In genomic region chr6:88499481-88500404, GRCm38 (mm10) we compare ENCODE assay signal across 8 mouse cellular contexts. TPM values are rescaled to one million over a fixed set of nuclear protein-coding genes. Genes with fewer than 3 reads are reported as not detected.
DNase-seq lines count a peak whose midpoint lies in the region; ATAC-seq and TF ChIP-seq lines count a peak whose summit lies in the region.

No protein-coding gene starts in this region.

- H3K9ac ChIP-seq in forebrain, embryonic 16.5 days (replicated peaks; ENCODE audit: low read depth, low read length): peak overlapping the region; percentile 73
- peak overlapping the region; percentile 73 for H3K9ac ChIP-seq in hindbrain, postnatal 0 days (replicated peaks; ENCODE audit: low read length)
- peak overlapping the region; percentile 70 for H3K9ac ChIP-seq in limb, embryonic 14.5 days (ENCODE audit: low read depth, low read length, severe bottlenecking)
- H3K9ac ChIP-seq in midbrain, embryonic 14.5 days (replicated peaks; ENCODE audit: low read length): peak overlapping the region; percentile 79

- intact Hi-C loops in heart, postnatal 25 days (cut with DNase I): loop anchor here (5.0 kb wide), 3 partner anchors 312 to 387 kb away; no protein-coding TSS in a partner anchor

- no peaks in the 10 kb centered on the region for H3K27me3 ChIP-seq in forebrain, embryonic 16.5 days (replicated peaks; ENCODE audit: control insufficient read depth, insufficient read depth, low read length)
- H3K27me3 ChIP-seq in hindbrain, postnatal 0 days (ENCODE audit: insufficient read depth, low read length): no peaks in the 10 kb centered on the region
- no peaks in the 10 kb centered on the region for H3K27me3 ChIP-seq in limb, embryonic 14.5 days (ENCODE audit: control insufficient read depth, insufficient read depth, low read length)
- no peaks in the 10 kb centered on the region; the same call in 1 of the 2 replicates for H3K27me3 ChIP-seq in midbrain, embryonic 14.5 days (ENCODE audit: control insufficient read depth, insufficient read depth, low read length)

- WGBS in forebrain, embryonic 16.5 days: 3% methylated on average over 75 of the region's 76 CpGs
- 3% methylated on average over 76 of the region's 76 CpGs for WGBS in hindbrain, postnatal 0 days
- WGBS in limb, embryonic 14.5 days: 4% methylated on average over 45 of the region's 76 CpGs
- 3% methylated on average over 76 of the region's 76 CpGs for WGBS in midbrain, embryonic 14.5 days

- H3K4me3 ChIP-seq in forebrain, embryonic 16.5 days (replicated peaks; ENCODE audit: low read length): peak overlapping the region; percentile 57
- peak overlapping the region; percentile 47 for H3K4me3 ChIP-seq in hindbrain, postnatal 0 days (ENCODE audit: low read length)
- H3K4me3 ChIP-seq in limb, embryonic 14.5 days (replicated peaks; ENCODE audit: low read length): peak overlapping the region; percentile 51
- peak overlapping the region; percentile 53 for H3K4me3 ChIP-seq in midbrain, embryonic 14.5 days (replicated peaks; ENCODE audit: low read depth, low read length)

- peaks cover 6% of the 10 kb centered on the region; the same call in 1 of the 2 replicates for H3K4me1 ChIP-seq in forebrain, embryonic 16.5 days (replicated peaks; ENCODE audit: control insufficient read depth, insufficient read depth, low read length)
- H3K4me1 ChIP-seq in hindbrain, postnatal 0 days (ENCODE audit: insufficient read depth, low read length): no peaks in the 10 kb centered on the region
- H3K4me1 ChIP-seq in limb, embryonic 14.5 days (ENCODE audit: control insufficient read depth, insufficient read depth, low read length): 0 out of 2 replicates have a peak, but pooled peaks cover 2% of the 10 kb centered on the region
- H3K4me1 ChIP-seq in midbrain, embryonic 14.5 days (ENCODE audit: control insufficient read depth, insufficient read depth, low read length): 0 out of 2 replicates have a peak, but pooled peaks cover 5% of the 10 kb centered on the region

- no peak overlapping the region for H3K27ac ChIP-seq in forebrain, embryonic 16.5 days (ENCODE audit: low read length)
- H3K27ac ChIP-seq in hindbrain, postnatal 0 days: peak overlapping the region; percentile 77
- H3K27ac ChIP-seq in limb, embryonic 14.5 days (replicated peaks; ENCODE audit: low read depth, low read length): no peak overlapping the region
- peak overlapping the region; percentile 66 for H3K27ac ChIP-seq in midbrain, embryonic 14.5 days (replicated peaks; ENCODE audit: low read depth, low read length)

- peak; percentile 83 for TF ChIP-seq CTCF in hindbrain, postnatal 0 days (IDR thresholded peaks at IDR 0.05; ENCODE audit: low read depth)

- peak; percentile 89 for ATAC-seq in forebrain, embryonic 16.5 days
- peak; percentile 92 for ATAC-seq in hindbrain, postnatal 0 days
- ATAC-seq in limb, embryonic 14.5 days (ENCODE audit: low FRiP score, low read depth): peak; percentile 79
- peak; percentile 76 for ATAC-seq in midbrain, embryonic 14.5 days (ENCODE audit: low FRiP score, low TSS enrichment)

- peak; percentile 48 to 69 for DNase-seq in heart, adult 18-20 months
- no peak for DNase-seq in heart, postnatal 25 days (ENCODE audit: low spot score)
- DNase-seq in cerebellum, adult 9-10 months: peak; percentile 81
- DNase-seq in hindbrain, postnatal 0 days (ENCODE audit: low spot score): peak; percentile 90
- DNase-seq in limb, embryonic 14.5 days (ENCODE audit: low spot score): peak; percentile 48
- DNase-seq in midbrain, embryonic 14.5 days: peak; percentile 92
- DNase-seq in spleen, postnatal 4 days (ENCODE audit: low spot score in 2 of 2): peak; percentile 56 to 84

- no peak for TF ChIP-seq POLR2A in limb, embryonic 14.5 days (IDR thresholded peaks at IDR 0.05; ENCODE audit: borderline replicate concordance, extremely low read depth, insufficient read depth, insufficient read length)

- H3K9me3 ChIP-seq in forebrain, embryonic 16.5 days (ENCODE audit: control insufficient read depth, low read length): no peaks in the 10 kb centered on the region
- no peaks in the 10 kb centered on the region for H3K9me3 ChIP-seq in hindbrain, postnatal 0 days (ENCODE audit: low read length)
- no peaks in the 10 kb centered on the region for H3K9me3 ChIP-seq in limb, embryonic 14.5 days (ENCODE audit: control insufficient read depth, low read length)
- no peaks in the 10 kb centered on the region for H3K9me3 ChIP-seq in midbrain, embryonic 14.5 days (ENCODE audit: control insufficient read depth, low read length)

- peaks cover 29% of the 10 kb centered on the region for H3K36me3 ChIP-seq in forebrain, embryonic 16.5 days (ENCODE audit: control insufficient read depth, insufficient read depth)
- H3K36me3 ChIP-seq in hindbrain, postnatal 0 days (ENCODE audit: insufficient read depth, low read length): peaks cover 28% of the 10 kb centered on the region
- H3K36me3 ChIP-seq in limb, embryonic 14.5 days (ENCODE audit: control insufficient read depth, insufficient read depth, low read length): peaks cover 51% of the 10 kb centered on the region
- peaks cover 45% of the 10 kb centered on the region for H3K36me3 ChIP-seq in midbrain, embryonic 14.5 days (ENCODE audit: control insufficient read depth, insufficient read depth, low read length)

- peak overlapping the region; percentile 94 for H3K4me2 ChIP-seq in forebrain, embryonic 16.5 days (ENCODE audit: low read length)
- H3K4me2 ChIP-seq in hindbrain, postnatal 0 days (ENCODE audit: low read depth, low read length): peak overlapping the region; percentile 79
- H3K4me2 ChIP-seq in limb, embryonic 14.5 days (replicated peaks; ENCODE audit: low read depth, low read length, severe bottlenecking): peak overlapping the region; percentile 97
- H3K4me2 ChIP-seq in midbrain, embryonic 14.5 days (ENCODE audit: low read length): peak overlapping the region; percentile 97

RNA-seq across cellular contexts. Expression of gene Sec61a1, which starts 19.0 kb away (rescaled TPM):
- 10 to 100 TPM; 36.8 to 44.6 TPM for total RNA-seq in heart, adult 18-20 months (2021)
- 10 to 100 TPM; 49.4 to 53.6 TPM for total RNA-seq in heart, postnatal 25 days (2021)
- 170 and 178 TPM in 2 replicates for polyA plus RNA-seq in forebrain, embryonic 16.5 days (2015; fragmentation: Nextera tagmentation; extraction: Ambion mirVana)
- 183 and 201 TPM in 2 replicates for total RNA-seq in hindbrain, postnatal 0 days (2014; rRNA removed)
- polyA plus RNA-seq in hindbrain, postnatal 0 days (2015; fragmentation: Nextera tagmentation; extraction: Ambion mirVana): 129 and 133 TPM in 2 replicates
- polyA plus RNA-seq in limb, embryonic 14.5 days (2012; rRNA removed): 254 and 348 TPM in 2 replicates
- 270 and 273 TPM in 2 replicates for polyA plus RNA-seq in limb, embryonic 14.5 days (2014; fragmentation: Nextera tagmentation; extraction: Ambion mirVana)
- 136 and 157 TPM in 2 replicates for polyA plus RNA-seq in midbrain, embryonic 14.5 days (2014; fragmentation: Nextera tagmentation; extraction: Ambion mirVana)

RNA-seq across cellular contexts. Expression of gene Ruvbl1, which starts 34.5 kb away (rescaled TPM):
- 10 to 100 TPM; 17.6 to 18.1 TPM for total RNA-seq in heart, adult 18-20 months (2021)
- total RNA-seq in heart, postnatal 25 days (2021): 10 to 100 TPM; 15.2 to 16.7 TPM
- 133 and 146 TPM in 2 replicates for polyA plus RNA-seq in forebrain, embryonic 16.5 days (2015; fragmentation: Nextera tagmentation; extraction: Ambion mirVana)
- total RNA-seq in hindbrain, postnatal 0 days (2014; rRNA removed): 31.2 and 42.5 TPM in 2 replicates
- 74.0 and 74.6 TPM in 2 replicates for polyA plus RNA-seq in hindbrain, postnatal 0 days (2015; fragmentation: Nextera tagmentation; extraction: Ambion mirVana)
- polyA plus RNA-seq in limb, embryonic 14.5 days (2012; rRNA removed): 67.4 and 79.9 TPM in 2 replicates
- polyA plus RNA-seq in limb, embryonic 14.5 days (2014; fragmentation: Nextera tagmentation; extraction: Ambion mirVana): 120 and 130 TPM in 2 replicates
- 94.7 and 98.4 TPM in 2 replicates for polyA plus RNA-seq in midbrain, embryonic 14.5 days (2014; fragmentation: Nextera tagmentation; extraction: Ambion mirVana)

RNA-seq across cellular contexts. Expression of gene Eefsec, which starts 53.4 kb away (rescaled TPM):
- total RNA-seq in heart, adult 18-20 months (2021): 1 to 10 TPM; 8.5 to 8.9 TPM
- total RNA-seq in heart, postnatal 25 days (2021): 1 to 10 TPM; 6.5 to 6.7 TPM
- 29.4 and 30.8 TPM in 2 replicates for polyA plus RNA-seq in forebrain, embryonic 16.5 days (2015; fragmentation: Nextera tagmentation; extraction: Ambion mirVana)
- 20.6 and 28.6 TPM in 2 replicates for total RNA-seq in hindbrain, postnatal 0 days (2014; rRNA removed)
- 25.6 and 27.9 TPM in 2 replicates for polyA plus RNA-seq in hindbrain, postnatal 0 days (2015; fragmentation: Nextera tagmentation; extraction: Ambion mirVana)
- polyA plus RNA-seq in limb, embryonic 14.5 days (2012; rRNA removed): 23.0 and 32.4 TPM in 2 replicates
- 38.2 and 51.9 TPM in 2 replicates for polyA plus RNA-seq in limb, embryonic 14.5 days (2014; fragmentation: Nextera tagmentation; extraction: Ambion mirVana)
- polyA plus RNA-seq in midbrain, embryonic 14.5 days (2014; fragmentation: Nextera tagmentation; extraction: Ambion mirVana): 28.0 and 33.5 TPM in 2 replicates

Comparison
In these comparisons a context has a peak if more than half of its experiments do, and no peak if none do; other contexts are left out.
1. H3K27ac ChIP-seq: peak in hindbrain, postnatal 0 days (single experiment) and midbrain, embryonic 14.5 days (single experiment); none in forebrain, embryonic 16.5 days (single experiment) and limb, embryonic 14.5 days (single experiment).
2. Peak in every context shown above with its lines, with median percentiles within 50 percentile points of each other: ATAC-seq, H3K4me2 ChIP-seq, H3K4me3 ChIP-seq and H3K9ac ChIP-seq.